Mouse (Mus musculus): ENCODE measurements around the gene Sv2a. TPM values are rescaled to one million over a fixed set of nuclear protein-coding genes. Genes with fewer than 3 reads are reported as not detected.
"Not testable (repeated sequence)": the region's sequence is repeated elsewhere in the genome, so short reads cannot be mapped to it uniquely, and the experiment has no call there.

The Sv2a gene
- polyA plus RNA-seq, 1 experiment from 2014 or later = 12.3 TPM

DNA sequence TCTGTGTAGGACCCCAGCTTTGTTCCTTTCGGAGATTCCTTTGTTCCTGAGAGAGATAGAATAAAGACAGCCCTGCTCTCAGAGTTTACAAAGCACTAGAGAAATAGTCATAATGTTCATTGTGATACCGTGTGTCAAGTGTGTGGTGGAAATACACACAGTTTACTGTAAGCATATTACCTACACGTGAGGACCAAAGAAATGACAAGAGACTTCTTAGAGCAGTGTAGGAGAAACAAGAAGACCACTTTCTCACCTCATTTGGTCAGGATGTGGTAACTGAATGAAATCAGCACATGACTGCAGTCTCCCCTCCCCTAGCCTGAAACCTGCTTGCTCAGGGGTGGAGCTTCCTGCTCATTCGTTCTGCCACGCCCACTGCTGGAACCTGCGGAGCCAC, 17.2 kb downstream of the Sv2a start:
- Histone ChIP-seq H3K9ac (ENCODE audit: low read depth, low read length) (peak overlapping the region; percentile 94), H3K27ac (ENCODE audit: low read depth, low read length) (0 out of 2 replicates have a peak overlapping the region, but pooled peaks have one; percentile 15), H3K4me1 (ENCODE audit: control insufficient read depth, insufficient read depth, low read length) (peaks cover 12% of the 10 kb centered on the region), H3K4me3 (ENCODE audit: low read depth, low read length) (peak overlapping the region; percentile 72), H3K4me2 (peak overlapping the region; percentile 98), H3K9me3 (replicated peaks; ENCODE audit: control insufficient read depth, low read length) (no peaks in the 10 kb centered on the region), H3K27me3 (ENCODE audit: control insufficient read depth, insufficient read depth, low read length) (no peaks in the 10 kb centered on the region), H3K36me3 (ENCODE audit: control insufficient read depth, insufficient read depth, low read length) (peaks cover 9% of the 10 kb centered on the region; the same call in 1 of the 2 replicates)
- 4% methylated on average over 6 of the region's 6 CpGs for WGBS (ENCODE audit: insufficient replicate concordance)
- ATAC-seq (replicated peaks; ENCODE audit: insufficient number of reproducible peaks, low FRiP score, low TSS enrichment) = no peak

DNA sequence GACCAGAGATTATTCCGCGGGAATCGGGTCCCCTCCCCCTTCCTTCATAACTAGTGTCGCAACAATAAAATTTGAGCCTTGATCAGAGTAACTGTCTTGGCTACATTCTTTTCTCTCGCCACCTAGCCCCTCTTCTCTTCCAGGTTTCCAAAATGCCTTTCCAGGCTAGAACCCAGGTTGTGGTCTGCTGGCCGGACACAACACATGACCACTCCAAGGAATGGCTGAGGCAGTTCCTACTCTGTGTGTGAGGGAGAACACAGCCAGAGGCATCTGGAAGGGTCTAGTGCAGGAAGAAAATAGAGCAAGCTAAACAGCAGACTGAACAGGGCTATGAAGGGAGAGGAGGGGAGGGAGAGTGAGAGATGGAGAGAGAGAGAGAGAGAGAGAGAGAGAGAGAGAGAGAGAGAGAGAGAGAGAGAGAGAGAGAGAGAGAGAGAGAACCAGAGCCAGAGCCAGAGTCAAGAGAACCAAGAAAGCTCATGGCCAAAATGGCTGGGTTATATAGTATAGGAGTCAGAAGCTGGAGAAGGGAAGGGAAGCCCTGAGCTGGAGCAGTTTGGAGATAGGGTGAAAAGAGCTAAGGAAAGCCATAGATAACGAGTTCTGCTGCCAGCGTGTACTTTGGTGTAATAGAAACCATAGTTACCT, 17.8 kb downstream of the Sv2a start:
- H3K27ac ChIP-seq (ENCODE audit: low read depth, low read length); H3K36me3 ChIP-seq (ENCODE audit: control insufficient read depth, insufficient read depth, low read length); H3K27me3 ChIP-seq (ENCODE audit: control insufficient read depth, insufficient read depth, low read length); ATAC-seq (replicated peaks; ENCODE audit: insufficient number of reproducible peaks, low FRiP score, low TSS enrichment); H3K4me3 ChIP-seq (ENCODE audit: low read depth, low read length); H3K9me3 ChIP-seq (replicated peaks; ENCODE audit: control insufficient read depth, low read length); H3K9ac ChIP-seq (ENCODE audit: low read depth, low read length); H3K4me2 ChIP-seq: not testable (repeated sequence)
- H3K4me1 ChIP-seq (ENCODE audit: control insufficient read depth, insufficient read depth, low read length) = peaks cover 12% of the 10 kb centered on the region
- WGBS (ENCODE audit: insufficient replicate concordance) = 25% methylated on average over 6 of the region's 8 CpGs

DNA sequence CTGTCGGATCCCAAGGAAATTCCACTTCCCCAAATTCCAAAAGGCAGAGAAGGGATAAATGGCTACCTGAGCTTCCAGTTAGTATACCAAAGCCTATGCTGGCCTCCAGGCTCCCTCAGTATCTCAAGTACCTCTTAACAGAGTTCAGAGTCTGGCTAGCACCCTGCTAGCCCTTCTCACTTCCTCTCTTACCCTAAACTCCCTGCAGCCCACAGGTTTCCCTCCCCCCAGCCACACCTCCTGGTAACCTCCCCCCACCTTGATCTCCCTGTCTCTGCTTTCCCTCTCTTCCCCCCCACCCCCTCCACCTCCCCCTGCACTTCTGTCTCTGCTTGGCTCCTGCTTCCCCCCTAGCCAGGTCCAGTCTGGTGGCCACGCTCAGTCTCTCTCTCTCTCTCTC, 18.8 kb downstream of the Sv2a start:
- Histone ChIP-seq H3K4me1 (ENCODE audit: control insufficient read depth, insufficient read depth, low read length) (peaks cover 12% of the 10 kb centered on the region), H3K27ac (ENCODE audit: low read depth, low read length) (no peak overlapping the region), H3K4me2 (no peak overlapping the region), H3K9ac (ENCODE audit: low read depth, low read length) (no peak overlapping the region), H3K36me3 (ENCODE audit: control insufficient read depth, insufficient read depth, low read length) (peaks cover 9% of the 10 kb centered on the region; the same call in 1 of the 2 replicates), H3K27me3 (ENCODE audit: control insufficient read depth, insufficient read depth, low read length) (no peaks in the 10 kb centered on the region), H3K9me3 (replicated peaks; ENCODE audit: control insufficient read depth, low read length) (no peaks in the 10 kb centered on the region), H3K4me3 (ENCODE audit: low read depth, low read length) (no peak overlapping the region)
- ATAC-seq (replicated peaks; ENCODE audit: insufficient number of reproducible peaks, low FRiP score, low TSS enrichment) = no peak
- WGBS (ENCODE audit: insufficient replicate concordance) = 33% methylated on average over 2 of the region's 2 CpGs

DNA sequence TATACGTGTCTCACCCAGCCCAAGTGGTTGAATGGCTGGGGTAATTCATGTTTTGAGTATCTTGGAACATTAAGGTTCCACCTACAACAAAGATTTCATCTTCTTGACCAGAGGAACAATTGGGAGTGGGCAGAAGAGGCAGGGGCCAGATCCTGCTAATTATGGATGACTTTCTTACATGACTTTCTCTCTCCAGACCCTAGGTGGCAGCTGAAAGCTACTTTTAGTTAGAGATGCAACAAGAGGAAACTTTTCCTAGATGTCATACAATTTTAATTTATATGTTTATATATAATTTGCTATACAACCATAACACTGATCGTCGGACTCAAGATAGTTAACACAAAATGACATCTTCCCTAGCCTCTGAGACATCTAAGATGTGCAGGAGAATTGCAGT, 26.9 kb downstream of the Sv2a start:
- no peak overlapping the region for H3K4me3 ChIP-seq (ENCODE audit: low read depth, low read length)
- no peaks in the 10 kb centered on the region for H3K4me1 ChIP-seq (ENCODE audit: control insufficient read depth, insufficient read depth, low read length)
- no peak overlapping the region for H3K9ac ChIP-seq (ENCODE audit: low read depth, low read length)
- no peak overlapping the region for H3K27ac ChIP-seq (ENCODE audit: low read depth, low read length)
- no peaks in the 10 kb centered on the region for H3K9me3 ChIP-seq (replicated peaks; ENCODE audit: control insufficient read depth, low read length)
- 73% methylated on average over 3 of the region's 3 CpGs for WGBS (ENCODE audit: insufficient replicate concordance)
- no peaks in the 10 kb centered on the region for H3K36me3 ChIP-seq (ENCODE audit: control insufficient read depth, insufficient read depth, low read length)
- ATAC-seq (replicated peaks; ENCODE audit: insufficient number of reproducible peaks, low FRiP score, low TSS enrichment) = no peak
- no peaks in the 10 kb centered on the region for H3K27me3 ChIP-seq (ENCODE audit: control insufficient read depth, insufficient read depth, low read length)
- no peak overlapping the region for H3K4me2 ChIP-seq

DNA sequence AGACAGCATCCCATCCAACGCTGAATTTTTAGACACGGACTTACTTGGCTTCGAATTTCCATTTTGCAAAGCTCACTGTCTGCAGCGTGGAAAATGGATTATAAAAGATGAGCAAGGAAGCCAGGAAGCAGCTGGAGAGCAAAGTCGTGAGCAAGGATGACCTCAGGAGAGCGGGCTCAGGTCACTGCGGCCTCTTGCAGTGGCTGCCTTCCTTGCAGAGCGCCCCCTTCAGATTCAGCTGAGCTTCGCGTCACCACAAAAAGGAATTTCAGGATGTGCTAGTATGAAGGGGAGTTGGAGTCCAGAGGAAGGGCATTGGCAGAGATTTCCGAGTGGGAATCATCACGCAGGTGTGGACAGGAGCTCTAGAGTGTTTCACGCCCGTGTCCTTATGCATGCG, 28.3 kb downstream of the Sv2a start:
- Histone ChIP-seq H3K4me2 (no peak overlapping the region), H3K9me3 (replicated peaks; ENCODE audit: control insufficient read depth, low read length) (no peaks in the 10 kb centered on the region), H3K9ac (ENCODE audit: low read depth, low read length) (no peak overlapping the region), H3K36me3 (ENCODE audit: control insufficient read depth, insufficient read depth, low read length) (no peaks in the 10 kb centered on the region), H3K4me3 (ENCODE audit: low read depth, low read length) (no peak overlapping the region), H3K4me1 (ENCODE audit: control insufficient read depth, insufficient read depth, low read length) (no peaks in the 10 kb centered on the region), H3K27me3 (ENCODE audit: control insufficient read depth, insufficient read depth, low read length) (no peaks in the 10 kb centered on the region), H3K27ac (ENCODE audit: low read depth, low read length) (no peak overlapping the region)
- ATAC-seq (replicated peaks; ENCODE audit: insufficient number of reproducible peaks, low FRiP score, low TSS enrichment) = no peak
- WGBS (ENCODE audit: insufficient replicate concordance) = 17% methylated on average over 15 of the region's 15 CpGs

DNA sequence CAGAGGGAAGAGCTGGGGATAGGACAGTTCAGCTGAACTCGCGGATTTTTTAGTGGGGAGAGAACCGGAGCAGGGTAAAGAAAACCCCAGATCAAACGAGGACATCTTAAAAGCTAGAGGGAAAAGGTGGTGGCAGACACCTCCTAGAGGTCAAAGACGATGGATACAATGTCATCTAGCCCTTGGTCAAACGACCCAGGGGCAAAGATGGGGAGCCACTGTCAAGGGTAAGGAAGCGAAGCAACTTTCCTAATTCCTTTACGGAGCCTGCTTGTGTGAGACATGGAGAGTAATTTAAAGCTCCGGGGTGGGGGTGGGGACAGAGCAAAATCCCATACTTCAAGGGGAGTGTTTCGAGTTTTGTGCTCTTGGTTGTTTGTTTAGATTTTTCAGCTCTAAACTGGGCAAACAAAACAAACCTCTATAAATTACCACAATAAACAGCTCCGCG, 38.3 kb downstream of the Sv2a start:
- H3K4me3 ChIP-seq (ENCODE audit: low read depth, low read length) = peak overlapping the region; percentile 66
- peaks cover 17% of the 10 kb centered on the region; the same call in 1 of the 2 replicates for H3K4me1 ChIP-seq (ENCODE audit: control insufficient read depth, insufficient read depth, low read length)
- H3K27ac ChIP-seq (ENCODE audit: low read depth, low read length) = peak overlapping the region; percentile 99
- ATAC-seq (replicated peaks; ENCODE audit: insufficient number of reproducible peaks, low FRiP score, low TSS enrichment) = no peak; the same call in 1 of the 2 replicates
- no peaks in the 10 kb centered on the region for H3K9me3 ChIP-seq (replicated peaks; ENCODE audit: control insufficient read depth, low read length)
- H3K4me2 ChIP-seq = peak overlapping the region; percentile 67
- H3K27me3 ChIP-seq (ENCODE audit: control insufficient read depth, insufficient read depth, low read length) = no peaks in the 10 kb centered on the region
- under 1% methylated on average over 12 of the region's 12 CpGs for WGBS (ENCODE audit: insufficient replicate concordance)
- H3K36me3 ChIP-seq (ENCODE audit: control insufficient read depth, insufficient read depth, low read length) = no peaks in the 10 kb centered on the region
- H3K9ac ChIP-seq (ENCODE audit: low read depth, low read length) = peak overlapping the region; percentile 97

DNA sequence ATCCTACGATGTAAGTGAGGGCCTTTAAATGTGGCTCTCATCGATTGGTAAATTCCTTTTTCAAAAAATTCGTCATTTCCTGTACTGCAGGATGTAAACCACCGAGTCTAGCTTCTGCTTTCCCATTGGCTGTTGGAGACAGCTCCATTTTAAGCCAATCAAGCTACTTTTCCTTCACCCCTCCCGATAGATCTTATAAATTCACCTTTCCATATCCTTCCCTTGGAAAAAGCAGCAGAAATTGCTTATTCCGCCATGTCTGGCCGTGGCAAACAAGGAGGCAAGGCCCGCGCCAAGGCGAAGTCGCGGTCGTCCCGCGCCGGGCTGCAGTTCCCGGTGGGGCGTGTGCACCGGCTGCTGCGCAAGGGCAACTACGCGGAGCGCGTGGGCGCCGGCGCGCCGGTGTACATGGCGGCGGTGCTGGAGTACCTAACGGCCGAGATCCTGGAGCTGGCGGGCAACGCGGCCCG, 38.7 kb downstream of the Sv2a start, which contains the start of the genes Bola1 and Hist2h2ab:
TSS of gene Bola1 (minus strand) at position 49 of the 470 bp plus-strand sequence.
TSS of gene Hist2h2ab (plus strand) at position 205 of the 470 bp plus-strand sequence.
- Histone ChIP-seq H3K9ac (ENCODE audit: low read depth, low read length) (peak within 1 kb of the TSS; percentile 97), H3K4me1 (ENCODE audit: control insufficient read depth, insufficient read depth, low read length) (peaks cover 17% of the 10 kb centered on the region; the same call in 1 of the 2 replicates), H3K36me3 (ENCODE audit: control insufficient read depth, insufficient read depth, low read length) (no peaks in the 10 kb centered on the region), H3K4me3 (ENCODE audit: low read depth, low read length) (peak within 1 kb of the TSS; percentile 66), H3K27me3 (ENCODE audit: control insufficient read depth, insufficient read depth, low read length) (no peaks in the 10 kb centered on the region), H3K4me2 (peak within 1 kb of the TSS; percentile 67), H3K9me3 (replicated peaks; ENCODE audit: control insufficient read depth, low read length) (no peaks in the 10 kb centered on the region), H3K27ac (ENCODE audit: low read depth, low read length) (peak within 1 kb of the TSS; percentile 99)
- WGBS (ENCODE audit: insufficient replicate concordance) = under 1% methylated on average over 37 of the region's 37 CpGs
- peak; percentile 76 for ATAC-seq (replicated peaks; ENCODE audit: insufficient number of reproducible peaks, low FRiP score, low TSS enrichment)

DNA sequence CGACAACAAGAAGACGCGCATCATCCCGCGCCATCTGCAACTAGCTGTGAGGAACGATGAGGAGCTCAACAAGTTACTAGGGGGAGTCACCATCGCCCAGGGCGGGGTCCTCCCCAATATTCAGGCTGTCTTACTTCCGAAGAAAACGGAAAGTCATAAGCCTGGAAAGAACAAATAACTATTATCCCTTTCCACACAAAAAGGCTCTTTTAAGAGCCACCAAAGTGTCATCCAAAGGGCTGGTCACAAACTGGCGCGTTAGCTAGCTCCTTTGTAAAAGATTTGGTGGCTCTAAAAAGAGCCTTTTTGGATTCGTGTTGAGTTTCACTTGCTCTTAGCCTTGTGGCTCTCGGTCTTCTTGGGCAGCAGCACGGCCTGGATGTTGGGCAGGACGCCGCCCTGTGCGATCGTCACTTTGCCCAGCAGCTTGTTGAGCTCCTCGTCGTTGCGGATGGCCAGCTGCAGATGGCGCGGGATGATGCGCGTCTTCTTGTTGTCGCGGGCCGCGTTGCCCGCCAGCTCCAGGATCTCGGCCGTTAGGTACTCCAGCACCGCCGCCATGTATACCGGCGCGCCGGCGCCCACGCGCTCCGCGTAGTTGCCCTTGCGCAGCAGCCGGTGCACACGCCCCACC, 39.3 kb downstream of the Sv2a start:
- not testable (repeated sequence) for H3K27me3 ChIP-seq (ENCODE audit: control insufficient read depth, insufficient read depth, low read length); H3K36me3 ChIP-seq (ENCODE audit: control insufficient read depth, insufficient read depth, low read length); H3K9me3 ChIP-seq (replicated peaks; ENCODE audit: control insufficient read depth, low read length)
- WGBS (ENCODE audit: insufficient replicate concordance) = under 1% methylated on average over 24 of the region's 47 CpGs
- Histone ChIP-seq H3K27ac (ENCODE audit: low read depth, low read length) (peak overlapping the region; percentile 99), H3K4me2 (peak overlapping the region; percentile 67), H3K9ac (ENCODE audit: low read depth, low read length) (peak overlapping the region; percentile 97), H3K4me1 (ENCODE audit: control insufficient read depth, insufficient read depth, low read length) (peaks cover 23% of the 10 kb centered on the region), H3K4me3 (ENCODE audit: low read depth, low read length) (peak overlapping the region; percentile 66)
- 0 out of 2 replicates have a peak, but pooled peaks have one; percentile 12 for ATAC-seq (replicated peaks; ENCODE audit: insufficient number of reproducible peaks, low FRiP score, low TSS enrichment)
